Mouse (Mus musculus): ENCODE data around the gene Mprip.

- no peak for TF ChIP-seq GATA1 (IDR thresholded peaks at IDR 0.05; ENCODE audit: low read length)
- no peak for TF ChIP-seq TAL1 (IDR thresholded peaks at IDR 0.05; ENCODE audit: low read length)
Observed at GRCm38 (mm10) chr11:59631980-59632379, 29.1 kb upstream of the Mprip start.

Measured in erythroblast, embryonic 14.5 days (primary cell).